Mouse (Mus musculus) spleen, adult 2 months (tissue): ENCODE measurements around the gene Oprm1.

Experiments
- CTCF ChIP-seq: fragments of 200-500 bp; IDR thresholded peaks from 2 replicates; pipeline ENCODE4 v1.5.1; 2011; ENCODE audit warnings: mild to moderate bottlenecking, inconsistent platforms; ENCODE audit not compliant: insufficient read depth, insufficient read length, insufficient replicate concordance; ENCODE audit errors: extremely low read depth
- POLR2A ChIP-seq: fragments of 200-500 bp; IDR thresholded peaks from 2 replicates; pipeline ENCODE4 v1.6.1; 2011; ENCODE audit warnings: low read depth, low read length, inconsistent platforms

DNA sequence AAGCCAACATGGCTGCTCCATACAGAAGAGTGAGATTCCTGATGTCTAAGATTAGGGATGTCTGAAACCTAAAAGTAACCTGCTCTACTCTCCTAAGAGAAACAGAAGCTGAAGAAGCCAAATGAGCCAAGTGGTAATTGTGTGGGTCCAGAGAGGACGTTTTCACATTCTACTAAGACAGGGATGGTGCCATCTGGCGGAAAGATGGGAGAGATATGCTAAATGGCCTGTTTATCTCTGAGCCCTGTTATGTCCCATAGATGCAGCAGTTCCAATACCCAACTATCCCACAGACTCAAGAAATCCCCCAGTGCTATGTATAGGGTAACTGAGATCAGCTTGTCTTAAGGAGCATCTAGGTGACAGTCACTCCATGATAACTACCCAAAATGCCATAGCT is 219.5 kb downstream of the Oprm1 start:
- no peak for TF ChIP-seq POLR2A
- no peak for TF ChIP-seq CTCF
